In genomic region chr10:46778729-46779128, GRCm38 (mm10) we compare ENCODE assay signal across 25 mouse cellular contexts.
DNase-seq lines count a peak whose midpoint lies in the region; ATAC-seq and TF ChIP-seq lines count a peak whose summit lies in the region.
"Had no signal": no experiment of that assay in that cellular context is flagged by ENCODE, and none has a peak within 500 bp of the region (broad histone marks: within the 10 kb centered on the region; RNA-seq: fewer than 3 reads in every experiment).

No protein-coding gene starts in this region.

- no peaks in the 10 kb centered on the region for H3K27me3 ChIP-seq in neural tube, embryonic 13.5 days
- H3K27me3 ChIP-seq in CH12.LX (replicated peaks), result no peaks in the 10 kb centered on the region
- H3K27me3 ChIP-seq in MEL (ENCODE audit: control insufficient read depth in 1 of 2, insufficient read depth in 2 of 2, low read length in 2 of 2), result no peaks in the 10 kb centered on the region
- H3K27me3 ChIP-seq: embryonic facial prominence, embryonic 13.5 days; embryonic facial prominence, embryonic 15.5 days; forebrain, embryonic 12.5 days had no signal

- 27% methylated on average over 2 of the region's 2 CpGs for WGBS in neural tube, embryonic 13.5 days

- 0 out of 2 replicates have a peak, but pooled peaks have one; percentile 56 for ATAC-seq in neural tube, embryonic 13.5 days (ENCODE audit: low read depth)
- ATAC-seq: CD4-positive, CD25-positive, alpha-beta regulatory T cell, adult 4 months; forebrain, embryonic 14.5 days; forebrain, embryonic 16.5 days had no signal

- no peaks in the 10 kb centered on the region for H3K9me3 ChIP-seq in neural tube, embryonic 13.5 days
- H3K9me3 ChIP-seq in CH12.LX (replicated peaks; ENCODE audit: low read length) (no peaks in the 10 kb centered on the region), MEL (replicated peaks; ENCODE audit: insufficient read depth, low read length) (no peaks in the 10 kb centered on the region)
- H3K9me3 ChIP-seq: embryonic facial prominence, embryonic 13.5 days; embryonic facial prominence, embryonic 15.5 days; forebrain, embryonic 10.5 days; forebrain, embryonic 12.5 days; G1E had no signal

- no peak for TF ChIP-seq POLR2A in CH12.LX (IDR thresholded peaks at IDR 0.05; ENCODE audit: low read depth, low read length)
- no peak for TF ChIP-seq POLR2A in MEL (IDR thresholded peaks at IDR 0.05; ENCODE audit: control insufficient read depth in 1 of 2, insufficient read depth in 1 of 2, low read depth in 1 of 2, low read length in 2 of 2, poor library complexity in 1 of 2)

- TF ChIP-seq CTCF in CH12.LX (conservative IDR thresholded peaks at IDR 0.05 in 1 of 2, IDR thresholded peaks at IDR 0.05 in 1 of 2; ENCODE audit: low read depth in 2 of 2, low read length in 2 of 2) (no peak), MEL (IDR thresholded peaks at IDR 0.05 in 2 of 3, conservative IDR thresholded peaks at IDR 0.05 in 1 of 3; ENCODE audit: control insufficient read depth in 1 of 3, insufficient read depth in 1 of 3, low read depth in 2 of 3, low read length in 3 of 3, poor library complexity in 1 of 3, severe bottlenecking in 1 of 3) (no peak)

- H3K36me3 ChIP-seq in neural tube, embryonic 13.5 days, result no peaks in the 10 kb centered on the region
- no peaks in the 10 kb centered on the region for H3K36me3 ChIP-seq in CH12.LX (replicated peaks in 1 of 2; ENCODE audit: control insufficient read depth in 1 of 2, insufficient read depth in 1 of 2, low read length in 1 of 2)
- no peaks in the 10 kb centered on the region for H3K36me3 ChIP-seq in MEL (ENCODE audit: control insufficient read depth in 1 of 2, insufficient read depth in 2 of 2, low read length in 2 of 2)
- H3K36me3 ChIP-seq: embryonic facial prominence, embryonic 13.5 days; embryonic facial prominence, embryonic 15.5 days; forebrain, embryonic 10.5 days; forebrain, embryonic 12.5 days; G1E had no signal

- TF ChIP-seq EP300 in CH12.LX (IDR thresholded peaks at IDR 0.05; ENCODE audit: low read length), result no peak
- no peak for TF ChIP-seq EP300 in MEL (IDR thresholded peaks at IDR 0.05; ENCODE audit: low read depth in 1 of 2, low read length in 2 of 2)

- H3K79me2 ChIP-seq in CH12.LX (replicated peaks; ENCODE audit: control insufficient read depth, extremely low read depth, insufficient read depth, poor library complexity, severe bottlenecking) (no peaks in the 10 kb centered on the region), MEL (ENCODE audit: control insufficient read depth, insufficient read depth, low read length, poor library complexity) (no peaks in the 10 kb centered on the region)

- in situ Hi-C loops in CH12.LX (cut with MboI; ENCODE audit: low pct_ligation_motif_present, low pct_unique_long_range_greater_than_20kb, low sequenced_read_pairs), result no loop called here

- dilution Hi-C loops in CH12.LX (cut with MboI; ENCODE audit: extremely low pct_ligation_motif_present, extremely low pct_unique_long_range_greater_than_20kb, low sequenced_read_pairs), result no loop called here

- H3K4me2 ChIP-seq in neural tube, embryonic 13.5 days, result no peak overlapping the region
- no peak overlapping the region for H3K4me2 ChIP-seq in CH12.LX (ENCODE audit: insufficient read depth, low read depth, poor library complexity, severe bottlenecking)
- H3K4me2 ChIP-seq: embryonic facial prominence, embryonic 13.5 days; embryonic facial prominence, embryonic 15.5 days; forebrain, embryonic 12.5 days had no signal

- no peak overlapping the region for H3K4me3 ChIP-seq in neural tube, embryonic 13.5 days
- no peak overlapping the region for H3K4me3 ChIP-seq in CH12.LX (replicated peaks in 1 of 3; ENCODE audit: low read depth in 2 of 3, low read length in 2 of 3, poor library complexity in 1 of 3)
- H3K4me3 ChIP-seq in MEL (ENCODE audit: control insufficient read depth in 1 of 2, insufficient read depth in 1 of 2, low read depth in 2 of 2, low read length in 2 of 2), result no peak overlapping the region
- H3K4me3 ChIP-seq: embryonic facial prominence, embryonic 13.5 days; embryonic facial prominence, embryonic 15.5 days; erythroblast, embryonic 14.5 days; forebrain, embryonic 10.5 days; forebrain, embryonic 12.5 days had no signal

- DNase-seq in neural tube, embryonic 10.5 days (ENCODE audit: extremely low spot score, low spot score), result no peak
- DNase-seq in CH12.LX (ENCODE audit: extremely low read depth) (no peak), MEL (ENCODE audit: low read depth, low spot score) (no peak)
- no peak for DNase-seq in cerebellum, postnatal 25 days
- no peak for DNase-seq in heart, adult 8-10 months (ENCODE audit: low spot score)
- DNase-seq: adrenal gland, adult 2 months; adrenal gland, postnatal 10 days; adrenal gland, postnatal 25 days; B cell, adult 2 months; cerebellum, adult 11-12 months; cerebellum, adult 2 months; cerebellum, adult 9-10 months; cerebellum, postnatal 10 days; cerebellum, postnatal 36 days; embryo, embryonic 11 days had no signal

- H3K9ac ChIP-seq in neural tube, embryonic 13.5 days, result no peak overlapping the region
- H3K9ac ChIP-seq in CH12.LX (ENCODE audit: insufficient read depth, low read depth), result no peak overlapping the region
- H3K9ac ChIP-seq in MEL (ENCODE audit: control insufficient read depth, low read depth, low read length, poor library complexity, severe bottlenecking), result no peak overlapping the region
- H3K9ac ChIP-seq: embryonic facial prominence, embryonic 13.5 days; embryonic facial prominence, embryonic 15.5 days; forebrain, embryonic 12.5 days had no signal

- H3K27ac ChIP-seq in neural tube, embryonic 13.5 days (replicated peaks), result no peak overlapping the region
- H3K27ac ChIP-seq in CH12.LX (ENCODE audit: insufficient read depth, low read depth), result no peak overlapping the region
- no peak overlapping the region for H3K27ac ChIP-seq in MEL (ENCODE audit: control insufficient read depth, low read depth, low read length)
- H3K27ac ChIP-seq: embryonic facial prominence, embryonic 13.5 days; embryonic facial prominence, embryonic 15.5 days; forebrain, embryonic 10.5 days; forebrain, embryonic 12.5 days had no signal

- no peaks in the 10 kb centered on the region for H3K4me1 ChIP-seq in neural tube, embryonic 13.5 days (replicated peaks)
- H3K4me1 ChIP-seq in CH12.LX (ENCODE audit: control insufficient read depth in 1 of 2, insufficient read depth in 2 of 2) (no peaks in the 10 kb centered on the region), MEL (ENCODE audit: control insufficient read depth in 1 of 2, insufficient read depth in 2 of 2, low read length in 2 of 2) (no peaks in the 10 kb centered on the region)
- H3K4me1 ChIP-seq: embryonic facial prominence, embryonic 13.5 days; embryonic facial prominence, embryonic 15.5 days; forebrain, embryonic 10.5 days; forebrain, embryonic 12.5 days had no signal

- TF ChIP-seq RAD21 in CH12.LX (IDR thresholded peaks at IDR 0.05; ENCODE audit: low read depth, low read length) (no peak), MEL (IDR thresholded peaks at IDR 0.05; ENCODE audit: low read depth, low read length) (no peak)

TF ChIP-seq in CH12.LX, 34 proteins besides CTCF, POLR2A, EP300 and RAD21:
- peak; percentile 69; the same call in 1 of the 2 replicates for TF ChIP-seq MAFK (IDR thresholded peaks at IDR 0.05; ENCODE audit: insufficient replicate concordance, low read length)
- TF ChIP-seq E2F4 (IDR thresholded peaks at IDR 0.05; ENCODE audit: insufficient replicate concordance, low read depth, low read length), result no peak

TF ChIP-seq in MEL, 35 proteins besides CTCF, POLR2A, EP300 and RAD21:
- TF ChIP-seq GABPA (IDR thresholded peaks at IDR 0.05; ENCODE audit: low read depth, low read length), result no peak
- TF ChIP-seq MAFK (IDR thresholded peaks at IDR 0.05; ENCODE audit: borderline replicate concordance, low read depth, low read length), result peak; percentile 74; the same call in 1 of the 2 replicates
TF ChIP-seq in MEL: peak in this region for 1.
